Mouse (Mus musculus) embryonic fibroblast, embryonic 13.5 days (primary cell): ENCODE results near the gene Hand2. TPM values are rescaled to one million over a fixed set of nuclear protein-coding genes. Genes with fewer than 3 reads are reported as not detected.
A peak's percentile ranks its signal among the peaks of the same experiment; 100 is the strongest.

Source experiments
- H3K27ac ChIP-seq: 2 replicates; pipeline ENCODE4 v1.5.1; 2012; ENCODE audit warnings: low read length, control low read depth, inconsistent platforms; ENCODE audit not compliant: insufficient read depth
- H3K4me1 ChIP-seq: 2 replicates; pipeline ENCODE4 v1.6.1; 2011; ENCODE audit warnings: low read length; ENCODE audit not compliant: control insufficient read depth, insufficient read depth
- H3K4me3 ChIP-seq: 2 replicates; pipeline ENCODE4 v1.5.1; 2011; ENCODE audit warnings: mild to moderate bottlenecking, control low read depth, low read length; ENCODE audit not compliant: insufficient read depth
- CTCF ChIP-seq: IDR thresholded peaks from 2 replicates; pipeline ENCODE4 v1.5.1; 2011; ENCODE audit warnings: mild to moderate bottlenecking, control low read depth, low read length, moderate library complexity, borderline replicate concordance; ENCODE audit not compliant: insufficient read depth
- POLR2A ChIP-seq: IDR thresholded peaks from 2 replicates; pipeline ENCODE4 v1.6.1; 2011; ENCODE audit warnings: low read depth, mild to moderate bottlenecking, control low read depth, low read length, moderate library complexity
- polyA plus RNA-seq: library from polyadenylated mRNA; stranded (reverse); fragments of >200 nt; gene quantifications from 2 replicates; pipeline ENCODE4 v1.2.4, GENCODE M21; 2011; ENCODE audit warnings: low read depth; ENCODE audit not compliant: missing spikeins, insufficient read length

Gene Hand2
- polyA plus RNA-seq, 1 experiment, result 5.0 TPM

- H3K4me3 ChIP-seq, result no peak overlapping the region
- no peak overlapping the region for H3K27ac ChIP-seq
These were observed 6.6 kb upstream of the Hand2 start for GRCm38 (mm10) chr8:57314216-57314615.

GRCm38 (mm10) chr8:57315471-57315870 lies 5.3 kb upstream of the Hand2 start:
- Histone ChIP-seq H3K27ac (no peak overlapping the region), H3K4me1 (no peaks in the 10 kb centered on the region; the same call in 1 of the 2 replicates), H3K4me3 (no peak overlapping the region)
- TF ChIP-seq CTCF (no peak), POLR2A (no peak)

More at GRCm38 (mm10) chr8:57314216-57314615, 6.6 kb upstream of the Hand2 start:
- H3K4me1 ChIP-seq, result no peaks in the 10 kb centered on the region; the same call in 1 of the 2 replicates
- no peak for TF ChIP-seq POLR2A
- TF ChIP-seq CTCF, result peak; percentile 36; the same call in 1 of the 2 replicates

GRCm38 (mm10) chr8:57317107-57317506 lies 3.7 kb upstream of the Hand2 start:
- H3K27ac ChIP-seq, result no peak overlapping the region
- H3K4me1 ChIP-seq, result no peaks in the 10 kb centered on the region; the same call in 1 of the 2 replicates
- TF ChIP-seq CTCF (no peak), POLR2A (no peak)
- no peak overlapping the region for H3K4me3 ChIP-seq

- no peak for TF ChIP-seq CTCF
- TF ChIP-seq POLR2A, result no peak
- H3K4me1 ChIP-seq, result no peaks in the 10 kb centered on the region; the same call in 1 of the 2 replicates
- H3K27ac ChIP-seq, result no peak overlapping the region
- no peak overlapping the region for H3K4me3 ChIP-seq
These were observed 2.8 kb upstream of the Hand2 start for GRCm38 (mm10) chr8:57317890-57318480.

- Histone ChIP-seq H3K27ac (no peak overlapping the region), H3K4me3 (no peak overlapping the region), H3K4me1 (no peaks in the 10 kb centered on the region)
- TF ChIP-seq POLR2A, result no peak
- TF ChIP-seq CTCF, result no peak
These were observed 1.4 kb upstream of the Hand2 start for GRCm38 (mm10) chr8:57319092-57319980.

- no peaks in the 10 kb centered on the region for H3K4me1 ChIP-seq
- H3K4me3 ChIP-seq, result peak overlapping the region; percentile 25; the same call in 1 of the 2 replicates
- TF ChIP-seq CTCF (no peak), POLR2A (no peak)
- no peak overlapping the region for H3K27ac ChIP-seq
These were observed 700 bp upstream of the Hand2 start for GRCm38 (mm10) chr8:57319981-57320585.

GRCm38 (mm10) chr8:57321898-57322895 lies 1.4 kb downstream of the Hand2 start:
- no peak overlapping the region for H3K27ac ChIP-seq
- H3K4me1 ChIP-seq, result no peaks in the 10 kb centered on the region
- H3K4me3 ChIP-seq, result peak overlapping the region; percentile 35
- TF ChIP-seq POLR2A, result no peak
- TF ChIP-seq CTCF, result no peak

GRCm38 (mm10) chr8:57322961-57323941 lies 2.5 kb downstream of the Hand2 start:
- Histone ChIP-seq H3K4me1 (no peaks in the 10 kb centered on the region), H3K4me3 (peak overlapping the region; percentile 35), H3K27ac (no peak overlapping the region)
- no peak for TF ChIP-seq CTCF
- TF ChIP-seq POLR2A, result no peak
